Mouse (Mus musculus) ovary, adult 18-20 months (tissue): ENCODE data around the gene Unc45b.
"Not testable (repeated sequence)": the region's sequence is repeated elsewhere in the genome, so short reads cannot be mapped to it uniquely, and the experiment has no call there.

Experiments
- DNase-seq: peaks from one replicate; pipeline ENCODE4 v3.0.0; 2022; ENCODE audit warnings: low spot score, mixed read lengths

Gene Unc45b

GRCm38 (mm10) chr11:82947457-82947856, 37.1 kb downstream of the Unc45b start:
- no peak for DNase-seq

GRCm38 (mm10) chr11:82949036-82949435, 38.7 kb downstream of the Unc45b start:
- DNase-seq: no peak

GRCm38 (mm10) chr11:82950736-82951481, 40.6 kb downstream of the Unc45b start, which contains the start of gene Slfn5:
TSS of gene Slfn5 (plus strand) at chr11:82951349.
- DNase-seq: no peak

- no peak for DNase-seq
Observed at GRCm38 (mm10) chr11:82951865-82952611, 41.7 kb downstream of the Unc45b start.

- DNase-seq: no peak
Observed at GRCm38 (mm10) chr11:82952612-82953542, 42.5 kb downstream of the Unc45b start.

- DNase-seq: no peak
Observed at GRCm38 (mm10) chr11:82954631-82955030, 44.3 kb downstream of the Unc45b start.

GRCm38 (mm10) chr11:82956925-82957324, 46.6 kb downstream of the Unc45b start:
- DNase-seq: no peak

GRCm38 (mm10) chr11:82959613-82960012, 49.3 kb downstream of the Unc45b start:
- DNase-seq: no peak

GRCm38 (mm10) chr11:82961743-82962142, 51.4 kb downstream of the Unc45b start:
- DNase-seq: no peak

- no peak for DNase-seq
Observed at GRCm38 (mm10) chr11:82962215-82962614, 51.9 kb downstream of the Unc45b start.

- DNase-seq: no peak
Observed at GRCm38 (mm10) chr11:82970712-82971589, 60.6 kb downstream of the Unc45b start.

- DNase-seq: no peak
Observed at GRCm38 (mm10) chr11:82971590-82971974, 61.2 kb downstream of the Unc45b start.

GRCm38 (mm10) chr11:82973916-82974315, 63.6 kb downstream of the Unc45b start:
- DNase-seq: no peak

GRCm38 (mm10) chr11:82982409-82982808, 72.1 kb downstream of the Unc45b start:
- not testable (repeated sequence) for DNase-seq

- no peak for DNase-seq
Observed at GRCm38 (mm10) chr11:82983193-82983592, 72.8 kb downstream of the Unc45b start.

GRCm38 (mm10) chr11:82987621-82988020, 77.3 kb downstream of the Unc45b start:
- DNase-seq: no peak

- no peak for DNase-seq
Observed at GRCm38 (mm10) chr11:82989357-82989756, 79.0 kb downstream of the Unc45b start.

GRCm38 (mm10) chr11:82990612-82991385, 80.4 kb downstream of the Unc45b start:
- DNase-seq: peak; percentile 9

GRCm38 (mm10) chr11:82991469-82992166, 81.3 kb downstream of the Unc45b start, which contains the start of gene Slfn9:
TSS of gene Slfn9 (minus strand) at chr11:82991830.
- peak; percentile 54 for DNase-seq
